Mouse (Mus musculus): ENCODE data around the gene Rftn1. TPM values are rescaled to one million over a fixed set of nuclear protein-coding genes. Genes with fewer than 3 reads are reported as not detected.

The Rftn1 gene
- total and polyA plus RNA-seq, 2 experiments from 2014 or later: 36.5 to 54.8 TPM

- H3K9me3 ChIP-seq (replicated peaks; ENCODE audit: control insufficient read depth, low read length): no peaks in the 10 kb centered on the region
- H3K9ac ChIP-seq (replicated peaks; ENCODE audit: low read depth, low read length): no peak overlapping the region
- no peak overlapping the region for H3K27ac ChIP-seq (ENCODE audit: low read depth)
- no peak for TF ChIP-seq CTCF (IDR thresholded peaks at IDR 0.05; ENCODE audit: low read depth)
- no peak for TF ChIP-seq EP300 (IDR thresholded peaks at IDR 0.05; ENCODE audit: low read depth)
- ATAC-seq (ENCODE audit: insufficient read depth, low read depth): no peak
- H3K4me3 ChIP-seq (ENCODE audit: low read depth, low read length): no peak overlapping the region
- peaks cover 4% of the 10 kb centered on the region; the same call in 1 of the 2 replicates for H3K4me1 ChIP-seq (ENCODE audit: control insufficient read depth, insufficient read depth)
- peaks cover 23% of the 10 kb centered on the region for H3K36me3 ChIP-seq (replicated peaks; ENCODE audit: control insufficient read depth, insufficient read depth, low read length)
- H3K27me3 ChIP-seq (ENCODE audit: control insufficient read depth, insufficient read depth, low read length): no peaks in the 10 kb centered on the region
- H3K4me2 ChIP-seq (ENCODE audit: low read depth, low read length): no peak overlapping the region
- WGBS: 87% methylated on average over 13 of the region's 13 CpGs
- DNase-seq (ENCODE audit: low spot score): no peak
Observed at GRCm38 (mm10) chr17:50031548-50032491, 158.7 kb downstream of the Rftn1 start.

- peaks cover 6% of the 10 kb centered on the region for H3K4me1 ChIP-seq (ENCODE audit: control insufficient read depth, insufficient read depth)
- DNase-seq (ENCODE audit: low spot score) (no peak), ATAC-seq (ENCODE audit: insufficient read depth, low read depth) (no peak)
- H3K4me3 ChIP-seq (ENCODE audit: low read depth, low read length): no peak overlapping the region
- H3K4me2 ChIP-seq (ENCODE audit: low read depth, low read length): no peak overlapping the region
- 58% methylated on average over 1 of the region's 1 CpGs for WGBS
- H3K36me3 ChIP-seq (replicated peaks; ENCODE audit: control insufficient read depth, insufficient read depth, low read length): peaks cover 11% of the 10 kb centered on the region
- no peak overlapping the region for H3K9ac ChIP-seq (replicated peaks; ENCODE audit: low read depth, low read length)
- H3K27ac ChIP-seq (ENCODE audit: low read depth): peak overlapping the region; percentile 2; the same call in 1 of the 2 replicates
- no peaks in the 10 kb centered on the region for H3K27me3 ChIP-seq (ENCODE audit: control insufficient read depth, insufficient read depth, low read length)
- H3K9me3 ChIP-seq (replicated peaks; ENCODE audit: control insufficient read depth, low read length): no peaks in the 10 kb centered on the region
- TF ChIP-seq EP300 (IDR thresholded peaks at IDR 0.05; ENCODE audit: low read depth) (no peak), CTCF (IDR thresholded peaks at IDR 0.05; ENCODE audit: low read depth) (no peak)
Observed at GRCm38 (mm10) chr17:50025651-50026050, 164.8 kb downstream of the Rftn1 start.

- Histone ChIP-seq H3K36me3 (replicated peaks; ENCODE audit: control insufficient read depth, insufficient read depth, low read length) (peaks cover 11% of the 10 kb centered on the region), H3K4me3 (ENCODE audit: low read depth, low read length) (no peak overlapping the region), H3K9ac (replicated peaks; ENCODE audit: low read depth, low read length) (no peak overlapping the region), H3K27ac (ENCODE audit: low read depth) (peak overlapping the region; percentile 2; the same call in 1 of the 2 replicates), H3K4me2 (ENCODE audit: low read depth, low read length) (no peak overlapping the region), H3K4me1 (ENCODE audit: control insufficient read depth, insufficient read depth) (peaks cover 11% of the 10 kb centered on the region), H3K9me3 (replicated peaks; ENCODE audit: control insufficient read depth, low read length) (no peaks in the 10 kb centered on the region), H3K27me3 (ENCODE audit: control insufficient read depth, insufficient read depth, low read length) (no peaks in the 10 kb centered on the region)
- no peak for DNase-seq (ENCODE audit: low spot score)
- ATAC-seq (ENCODE audit: insufficient read depth, low read depth): no peak
- WGBS: 61% methylated on average over 4 of the region's 4 CpGs
- TF ChIP-seq EP300 (IDR thresholded peaks at IDR 0.05; ENCODE audit: low read depth) (no peak), CTCF (IDR thresholded peaks at IDR 0.05; ENCODE audit: low read depth) (no peak)
Observed at GRCm38 (mm10) chr17:50025173-50025626, 165.3 kb downstream of the Rftn1 start.

- Histone ChIP-seq H3K27ac (ENCODE audit: low read depth) (no peak overlapping the region), H3K4me3 (ENCODE audit: low read depth, low read length) (no peak overlapping the region), H3K9me3 (replicated peaks; ENCODE audit: control insufficient read depth, low read length) (no peaks in the 10 kb centered on the region), H3K36me3 (replicated peaks; ENCODE audit: control insufficient read depth, insufficient read depth, low read length) (peaks cover 14% of the 10 kb centered on the region; the same call in 1 of the 2 replicates), H3K4me1 (ENCODE audit: control insufficient read depth, insufficient read depth) (peaks cover 12% of the 10 kb centered on the region), H3K4me2 (ENCODE audit: low read depth, low read length) (no peak overlapping the region), H3K9ac (replicated peaks; ENCODE audit: low read depth, low read length) (no peak overlapping the region), H3K27me3 (ENCODE audit: control insufficient read depth, insufficient read depth, low read length) (no peaks in the 10 kb centered on the region)
- ATAC-seq (ENCODE audit: insufficient read depth, low read depth) (no peak), DNase-seq (ENCODE audit: low spot score) (no peak)
- no peak for TF ChIP-seq CTCF (IDR thresholded peaks at IDR 0.05; ENCODE audit: low read depth)
- WGBS: 86% methylated on average over 4 of the region's 4 CpGs
Observed at GRCm38 (mm10) chr17:50021400-50021799, 169.1 kb downstream of the Rftn1 start.

GRCm38 (mm10) chr17:50020211-50021001 is 170.1 kb downstream of the Rftn1 start:
- H3K4me2 ChIP-seq (ENCODE audit: low read depth, low read length): no peak overlapping the region
- TF ChIP-seq EP300 (IDR thresholded peaks at IDR 0.05; ENCODE audit: low read depth) (no peak), CTCF (IDR thresholded peaks at IDR 0.05; ENCODE audit: low read depth) (no peak)
- WGBS: 60% methylated on average over 16 of the region's 16 CpGs
- H3K36me3 ChIP-seq (replicated peaks; ENCODE audit: control insufficient read depth, insufficient read depth, low read length): peaks cover 18% of the 10 kb centered on the region; the same call in 1 of the 2 replicates
- peaks cover 12% of the 10 kb centered on the region for H3K4me1 ChIP-seq (ENCODE audit: control insufficient read depth, insufficient read depth)
- no peak for DNase-seq (ENCODE audit: low spot score)
- no peaks in the 10 kb centered on the region for H3K27me3 ChIP-seq (ENCODE audit: control insufficient read depth, insufficient read depth, low read length)
- peak; percentile 41 for ATAC-seq (ENCODE audit: insufficient read depth, low read depth)
- H3K9me3 ChIP-seq (replicated peaks; ENCODE audit: control insufficient read depth, low read length): no peaks in the 10 kb centered on the region
- H3K4me3 ChIP-seq (ENCODE audit: low read depth, low read length): no peak overlapping the region
- H3K27ac ChIP-seq (ENCODE audit: low read depth): peak overlapping the region; percentile 32; the same call in 1 of the 2 replicates
- no peak overlapping the region for H3K9ac ChIP-seq (replicated peaks; ENCODE audit: low read depth, low read length)

All from heart, postnatal 0 days (tissue).